Mouse (Mus musculus) heart, embryonic 16.5 days (tissue): ENCODE data around the gene Ccdc146. TPM values are rescaled to one million over a fixed set of nuclear protein-coding genes. Genes with fewer than 3 reads are reported as not detected.

Experiments
- ATAC-seq: fragments of 200-750 bp; cut with Nextera tagmentation; replicated peaks from 2 replicates; pipeline ENCODE4 v1.8.0; 2017; ENCODE audit warnings: moderate number of reproducible peaks; ENCODE audit not compliant: insufficient read depth, low FRiP score; ENCODE audit errors: extremely low read depth
- H3K27ac ChIP-seq: fragments of 300-500 bp; sonication (generic); 2 replicates; pipeline ENCODE4 v1.5.1; 2014; ENCODE audit warnings: mild to moderate bottlenecking, low read length, control low read depth, moderate library complexity
- H3K27me3 ChIP-seq: fragments of 300-500 bp; sonication (generic); 2 replicates; pipeline ENCODE4 v1.6.1; 2014; ENCODE audit warnings: low read length, mixed read lengths; ENCODE audit not compliant: control insufficient read depth, insufficient read depth
- H3K36me3 ChIP-seq: fragments of 300-500 bp; sonication (generic); 2 replicates; pipeline ENCODE4 v1.6.1; 2014; ENCODE audit not compliant: control insufficient read depth, insufficient read depth
- H3K4me1 ChIP-seq: fragments of 300-500 bp; sonication (generic); 2 replicates; pipeline ENCODE4 v1.6.1; 2014; ENCODE audit warnings: low read length, mixed read lengths; ENCODE audit not compliant: control insufficient read depth, insufficient read depth
- H3K4me2 ChIP-seq: fragments of 300-500 bp; sonication (generic); 2 replicates; pipeline ENCODE4 v1.6.1; 2014; ENCODE audit warnings: low read depth, mild to moderate bottlenecking, control low read depth, low read length
- H3K4me3 ChIP-seq: fragments of 300-500 bp; sonication (generic); 2 replicates; pipeline ENCODE4 v1.5.1; 2014; ENCODE audit warnings: mild to moderate bottlenecking, control low read depth, low read length
- H3K9ac ChIP-seq: fragments of 300-500 bp; sonication (generic); 2 replicates; pipeline ENCODE4 v1.6.1; 2014; ENCODE audit warnings: low read length, control low read depth
- H3K9me3 ChIP-seq: fragments of 300-500 bp; sonication (generic); replicated peaks from 2 replicates; pipeline ENCODE4 v1.6.1; 2016; ENCODE audit warnings: low read length; ENCODE audit not compliant: control insufficient read depth
- WGBS: fragments of 180-500 bp; shearing (Covaris S2); extraction: QIAGEN DNeasy Blood & Tissue Kit; methylation state at CpG from one replicate; pipeline ENCODE4 v1.1.7; 2014; 5-methylcytosine and 5-hydroxymethylcytosine counted together
- polyA plus RNA-seq: library from polyadenylated mRNA; unstranded; fragments of >200 nt; fragmentation: Nextera tagmentation; extraction: Ambion mirVana; gene quantifications from 2 replicates; pipeline ENCODE4 v1.2.1, GENCODE M21; 2015

Gene Ccdc146
- polyA plus RNA-seq, 1 experiment from 2014 or later = 3.1 TPM

- H3K27me3 ChIP-seq = no peaks in the 10 kb centered on the region
- H3K4me3 ChIP-seq = no peak overlapping the region
- no peaks in the 10 kb centered on the region for H3K4me1 ChIP-seq
- no peak overlapping the region for H3K9ac ChIP-seq
- H3K9me3 ChIP-seq = no peaks in the 10 kb centered on the region
- no peak overlapping the region for H3K27ac ChIP-seq
- no peak for ATAC-seq
- no peaks in the 10 kb centered on the region for H3K36me3 ChIP-seq
- no peak overlapping the region for H3K4me2 ChIP-seq
- 83% methylated on average over 12 of the region's 12 CpGs for WGBS
Observed at GRCm38 (mm10) chr5:21254731-21255525, 169.5 kb downstream of the Ccdc146 start.

- H3K27me3 ChIP-seq = no peaks in the 10 kb centered on the region
- H3K36me3 ChIP-seq = no peaks in the 10 kb centered on the region
- 0 out of 2 replicates have a peak, but pooled peaks cover 2% of the 10 kb centered on the region for H3K9me3 ChIP-seq
- H3K4me2 ChIP-seq = no peak overlapping the region
- no peak overlapping the region for H3K27ac ChIP-seq
- ATAC-seq = no peak
- H3K9ac ChIP-seq = no peak overlapping the region
- no peaks in the 10 kb centered on the region for H3K4me1 ChIP-seq
- 49% methylated on average over 5 of the region's 5 CpGs for WGBS
- H3K4me3 ChIP-seq = no peak overlapping the region
Observed at GRCm38 (mm10) chr5:21248834-21249233, 175.6 kb downstream of the Ccdc146 start.

GRCm38 (mm10) chr5:21247916-21248315 lies 176.6 kb downstream of the Ccdc146 start:
- H3K4me3 ChIP-seq = no peak overlapping the region
- no peak for ATAC-seq
- H3K36me3 ChIP-seq = no peaks in the 10 kb centered on the region
- H3K4me2 ChIP-seq = no peak overlapping the region
- H3K27me3 ChIP-seq = no peaks in the 10 kb centered on the region
- no peak overlapping the region for H3K9ac ChIP-seq
- no peak overlapping the region for H3K27ac ChIP-seq
- 69% methylated on average over 2 of the region's 2 CpGs for WGBS
- H3K9me3 ChIP-seq = 0 out of 2 replicates have a peak, but pooled peaks cover 2% of the 10 kb centered on the region
- H3K4me1 ChIP-seq = no peaks in the 10 kb centered on the region

GRCm38 (mm10) chr5:21246794-21247193 lies 177.7 kb downstream of the Ccdc146 start:
- no peak for ATAC-seq
- no peak overlapping the region for H3K9ac ChIP-seq
- 0 out of 2 replicates have a peak, but pooled peaks cover 2% of the 10 kb centered on the region for H3K9me3 ChIP-seq
- H3K4me2 ChIP-seq = no peak overlapping the region
- H3K4me1 ChIP-seq = no peaks in the 10 kb centered on the region
- H3K4me3 ChIP-seq = no peak overlapping the region
- WGBS = 70% methylated on average over 6 of the region's 6 CpGs
- no peaks in the 10 kb centered on the region for H3K27me3 ChIP-seq
- H3K36me3 ChIP-seq = no peaks in the 10 kb centered on the region
- no peak overlapping the region for H3K27ac ChIP-seq

- Histone ChIP-seq H3K4me1 (no peaks in the 10 kb centered on the region), H3K4me3 (no peak overlapping the region), H3K27ac (no peak overlapping the region), H3K9ac (no peak overlapping the region), H3K36me3 (no peaks in the 10 kb centered on the region), H3K9me3 (0 out of 2 replicates have a peak, but pooled peaks cover 2% of the 10 kb centered on the region), H3K4me2 (no peak overlapping the region), H3K27me3 (no peaks in the 10 kb centered on the region)
- ATAC-seq = no peak
- WGBS = 74% methylated on average over 1 of the region's 1 CpGs
Observed at GRCm38 (mm10) chr5:21245241-21245640, 179.2 kb downstream of the Ccdc146 start.

- no peaks in the 10 kb centered on the region for H3K27me3 ChIP-seq
- no peak overlapping the region for H3K27ac ChIP-seq
- no peak overlapping the region for H3K4me3 ChIP-seq
- H3K4me1 ChIP-seq = no peaks in the 10 kb centered on the region
- 0 out of 2 replicates have a peak, but pooled peaks cover 2% of the 10 kb centered on the region for H3K9me3 ChIP-seq
- H3K36me3 ChIP-seq = no peaks in the 10 kb centered on the region
- WGBS = 89% methylated on average over 1 of the region's 1 CpGs
- H3K9ac ChIP-seq = no peak overlapping the region
- ATAC-seq = no peak
- H3K4me2 ChIP-seq = no peak overlapping the region
Observed at GRCm38 (mm10) chr5:21244575-21244974, 179.9 kb downstream of the Ccdc146 start.

Other genes starting within 250 kb of the Ccdc146 start
- 2.3 and 2.5 TPM in 2 replicates for gene Gsap, start 238.4 kb downstream of the Ccdc146 start, polyA plus RNA-seq
- 32.4 and 40.2 TPM in 2 replicates for gene Fgl2, start 52.0 kb downstream of the Ccdc146 start, polyA plus RNA-seq
- gene Fam185a, start 281 bp upstream of the Ccdc146 start, polyA plus RNA-seq = 9.1 and 9.5 TPM in 2 replicates
- gene Lrrc17, start 118.9 kb upstream of the Ccdc146 start, polyA plus RNA-seq = 24.0 and 26.9 TPM in 2 replicates
- gene Fbxl13, start 221.0 kb upstream of the Ccdc146 start, polyA plus RNA-seq = 0.27 and 0.30 TPM in 2 replicates
- gene Armc10, start 221.1 kb upstream of the Ccdc146 start, polyA plus RNA-seq = 19.2 and 20.0 TPM in 2 replicates